Mouse (Mus musculus): ENCODE results near the gene E330009J07Rik.

E330009J07Rik gene

GRCm38 (mm10) chr6:40353360-40353759 lies 82.6 kb downstream of the E330009J07Rik start:
- in situ Hi-C loops (cut with MboI, MseI): loop anchor here (10.0 kb wide), 1 partner anchor 1321 kb away; no protein-coding TSS in a partner anchor

Measured in T-helper 2 cell (primary cell).